8 mouse cellular contexts compared by ENCODE assay signal in genomic region chr11:75587493-75588284, GRCm38 (mm10). TPM values are rescaled to one million over a fixed set of nuclear protein-coding genes. Genes with fewer than 3 reads are reported as not detected.
DNase-seq lines count a peak whose midpoint lies in the region; ATAC-seq lines count a peak whose summit lies in the region.

TSS of gene Pitpna (plus strand) at chr11:75588097.

- H3K4me1 ChIP-seq in megakaryocyte, embryonic 14.5 days, result peaks cover 69% of the 10 kb centered on the region

- peak within 1 kb of the TSS; percentile 99 for H3K4me3 ChIP-seq in megakaryocyte, embryonic 14.5 days (replicated peaks)

- DNase-seq in ZHBTc4 (ENCODE audit: low read depth, low spot score), result peak; percentile 96
- peak; percentile 92 to 94 for DNase-seq in gastrocnemius, adult 8-10 months (ENCODE audit: low spot score in 2 of 2)
- peak; percentile 61 for DNase-seq in hindlimb bud, embryonic 11.5 days (ENCODE audit: extremely low spot score, low read depth, low spot score)
- peak; percentile 90 to 95 for DNase-seq in left cerebral cortex, adult 8-10 months (ENCODE audit: low spot score in 2 of 2)
- peak; percentile 97 for DNase-seq in right cerebral cortex, postnatal 10 days (ENCODE audit: low spot score in 2 of 2)
- peak; percentile 95 for DNase-seq in urinary bladder, postnatal 25 days (ENCODE audit: low spot score)

- no peaks in the 10 kb centered on the region for H3K27me3 ChIP-seq in megakaryocyte, embryonic 14.5 days (replicated peaks)

- peaks cover 29% of the 10 kb centered on the region for H3K36me3 ChIP-seq in megakaryocyte, embryonic 14.5 days (replicated peaks; ENCODE audit: low read length)

- peak; percentile 85 for ATAC-seq in common myeloid progenitor, adult 5-6 weeks (replicated peaks; ENCODE audit: low read depth, poor library complexity, severe bottlenecking)

- H3K9me3 ChIP-seq in megakaryocyte, embryonic 14.5 days, result no peaks in the 10 kb centered on the region

RNA-seq across cellular contexts. Expression of gene Pitpna, which starts in this region (rescaled TPM):
- 74.6 and 76.9 TPM in 2 replicates for total RNA-seq in common myeloid progenitor, adult 5-6 weeks (2017)
- total RNA-seq in gastrocnemius, adult 8-10 months (2022), result 100 to 1,000 TPM; 153 to 214 (median 207) TPM
- 100 to 1,000 TPM; 300 to 319 (median 307) TPM for total RNA-seq in left cerebral cortex, adult 8-10 months (2022)
- polyA plus RNA-seq in megakaryocyte, embryonic 14.5 days (2012; ENCODE audit: insufficient read depth, low replicate concordance), result 28.3 and 62.8 TPM in 2 replicates

Comparison
In these comparisons a context has a peak if more than half of its experiments do, and no peak if none do; other contexts are left out.
1. Peak in every context shown above with its lines: DNase-seq, ATAC-seq and H3K4me3 ChIP-seq.